Mouse (Mus musculus) intestine, postnatal 0 days (tissue): Measurements from ENCODE around the gene Stag2. TPM values are rescaled to one million over a fixed set of nuclear protein-coding genes. Genes with fewer than 3 reads are reported as not detected.

ENCODE experiments used
- ATAC-seq: fragments of 200-750 bp; cut with Nextera tagmentation; 2 replicates; pipeline ENCODE4 v1.8.0; 2017; ENCODE audit warnings: mild to moderate bottlenecking, moderate TSS enrichment, moderate library complexity
- H3K27ac ChIP-seq: fragments of 300-500 bp; sonication (generic); 2 replicates; pipeline ENCODE4 v1.5.1; 2014; ENCODE audit warnings: mild to moderate bottlenecking, low read depth, low read length, moderate library complexity
- H3K27me3 ChIP-seq: fragments of 300-500 bp; sonication (generic); replicated peaks from 2 replicates; pipeline ENCODE4 v1.6.1; 2014; ENCODE audit warnings: low read length, mixed read lengths; ENCODE audit not compliant: control insufficient read depth, insufficient read depth
- H3K36me3 ChIP-seq: fragments of 300-500 bp; sonication (generic); 2 replicates; pipeline ENCODE4 v1.6.1; 2014; ENCODE audit warnings: mild to moderate bottlenecking, moderate library complexity; ENCODE audit not compliant: control insufficient read depth, insufficient read depth
- H3K4me1 ChIP-seq: fragments of 300-500 bp; sonication (generic); replicated peaks from 2 replicates; pipeline ENCODE4 v1.6.1; 2014; ENCODE audit warnings: antibody characterized with exemption, low read length, mixed read lengths; ENCODE audit not compliant: control insufficient read depth, insufficient read depth
- H3K4me2 ChIP-seq: fragments of 300-500 bp; sonication (generic); replicated peaks from 2 replicates; pipeline ENCODE4 v1.6.1; 2014; ENCODE audit warnings: low read depth, mild to moderate bottlenecking, moderate library complexity
- H3K4me3 ChIP-seq: fragments of 300-500 bp; sonication (generic); 2 replicates; pipeline ENCODE4 v1.5.1; 2014; ENCODE audit warnings: low read depth, low read length
- H3K9ac ChIP-seq: fragments of 300-500 bp; sonication (generic); 2 replicates; pipeline ENCODE4 v1.6.1; 2014; ENCODE audit warnings: mild to moderate bottlenecking, low read depth, low read length
- H3K9me3 ChIP-seq: fragments of 300-500 bp; sonication (generic); 2 replicates; pipeline ENCODE4 v1.6.1; 2016; ENCODE audit warnings: mixed run types; ENCODE audit not compliant: control insufficient read depth
- CTCF ChIP-seq: sonication (generic); IDR thresholded peaks from 2 replicates; pipeline ENCODE4 v1.5.1; 2016; ENCODE audit warnings: low read depth, mild to moderate bottlenecking, control low read depth, antibody characterized with exemption, moderate library complexity
- WGBS: fragments of 180-500 bp; shearing (Covaris S2); extraction: QIAGEN DNeasy Blood & Tissue Kit; methylation state at CpG from one replicate; pipeline ENCODE4 v1.1.7; 2014; 5-methylcytosine and 5-hydroxymethylcytosine counted together
- polyA plus RNA-seq: library from polyadenylated mRNA; unstranded; fragments of >200 nt; fragmentation: Nextera tagmentation; extraction: Ambion mirVana; gene quantifications from 2 replicates; pipeline ENCODE4 v1.2.1, GENCODE M21; 2015

Stag2 gene
- polyA plus RNA-seq, 1 experiment from 2014 or later, result 14.6 TPM

- Histone ChIP-seq H3K9me3 (no peaks in the 10 kb centered on the region), H3K4me2 (no peak overlapping the region), H3K27me3 (no peaks in the 10 kb centered on the region), H3K4me1 (no peaks in the 10 kb centered on the region), H3K36me3 (no peaks in the 10 kb centered on the region), H3K9ac (no peak overlapping the region), H3K4me3 (no peak overlapping the region), H3K27ac (no peak overlapping the region)
- WGBS, result 78% methylated on average over 3 of the region's 3 CpGs
- no peak for ATAC-seq
- TF ChIP-seq CTCF, result no peak
Observed at GRCm38 (mm10) chrX:42194608-42195007, 45.5 kb downstream of the Stag2 start.

DNA sequence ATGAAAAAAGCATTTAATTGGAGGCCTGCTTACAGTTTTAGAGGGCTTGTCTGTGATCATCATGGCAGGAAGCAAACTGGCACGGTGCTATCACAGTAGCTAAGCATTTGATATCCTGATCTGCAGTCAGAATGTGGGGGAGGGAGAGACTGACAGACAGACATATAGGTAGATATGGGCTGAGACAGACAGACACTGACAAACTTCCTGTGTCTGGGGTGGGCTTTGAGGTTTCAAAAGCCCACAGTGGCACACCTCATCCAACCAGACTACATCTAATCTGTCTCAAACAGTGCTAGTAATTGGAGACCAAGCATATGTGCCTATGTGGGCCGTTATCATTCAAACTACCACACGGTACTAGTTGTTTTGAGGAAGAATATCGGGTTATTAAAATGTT is 53.4 kb downstream of the Stag2 start:
- Histone ChIP-seq H3K27me3 (no peaks in the 10 kb centered on the region), H3K4me1 (no peaks in the 10 kb centered on the region), H3K4me2 (no peak overlapping the region), H3K4me3 (no peak overlapping the region), H3K36me3 (no peaks in the 10 kb centered on the region), H3K9ac (no peak overlapping the region), H3K9me3 (no peaks in the 10 kb centered on the region), H3K27ac (no peak overlapping the region)
- 92% methylated on average over 4 of the region's 4 CpGs for WGBS
- ATAC-seq, result no peak
- no peak for TF ChIP-seq CTCF

GRCm38 (mm10) chrX:42215742-42216141 is 66.6 kb downstream of the Stag2 start:
- H3K36me3 ChIP-seq, result 0 out of 2 replicates have a peak, but pooled peaks cover 4% of the 10 kb centered on the region
- no peak overlapping the region for H3K4me2 ChIP-seq
- no peak for ATAC-seq
- no peaks in the 10 kb centered on the region for H3K27me3 ChIP-seq
- 53% methylated on average over 1 of the region's 1 CpGs for WGBS
- H3K9me3 ChIP-seq, result no peaks in the 10 kb centered on the region
- H3K27ac ChIP-seq, result no peak overlapping the region
- no peaks in the 10 kb centered on the region for H3K4me1 ChIP-seq
- H3K9ac ChIP-seq, result no peak overlapping the region
- TF ChIP-seq CTCF, result no peak
- H3K4me3 ChIP-seq, result no peak overlapping the region

DNA sequence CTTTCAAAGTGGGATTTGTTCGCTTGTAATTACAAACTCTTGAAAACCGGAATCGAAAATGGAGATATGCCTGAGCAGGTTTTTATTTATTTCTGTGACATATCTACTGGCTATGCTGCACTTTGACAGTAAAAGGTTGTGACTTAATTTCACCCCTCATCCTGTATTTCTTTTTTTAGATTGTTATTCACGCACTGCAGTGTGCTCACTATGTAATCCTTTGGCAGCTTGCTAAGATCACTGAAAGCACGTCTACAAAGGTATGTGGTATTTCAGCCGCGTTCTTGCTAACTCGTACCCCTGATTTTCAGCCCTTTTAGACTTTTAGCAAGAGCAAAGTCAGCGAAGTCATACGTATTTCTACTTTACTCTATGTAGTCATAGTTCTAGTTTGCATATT is 101.2 kb downstream of the Stag2 start:
- ATAC-seq, result no peak
- no peak for TF ChIP-seq CTCF
- 90% methylated on average over 10 of the region's 10 CpGs for WGBS

GRCm38 (mm10) chrX:42272713-42273112 is 123.6 kb downstream of the Stag2 start:
- no peak for ATAC-seq

More for the DNA sequence above, 101.2 kb downstream of the Stag2 start:
- H3K9ac ChIP-seq, result no peak overlapping the region
- no peak overlapping the region for H3K4me3 ChIP-seq
- no peaks in the 10 kb centered on the region for H3K4me1 ChIP-seq
- no peaks in the 10 kb centered on the region for H3K27me3 ChIP-seq
- H3K36me3 ChIP-seq, result no peaks in the 10 kb centered on the region
- H3K4me2 ChIP-seq, result no peak overlapping the region
- H3K9me3 ChIP-seq, result no peaks in the 10 kb centered on the region
- no peak overlapping the region for H3K27ac ChIP-seq

GRCm38 (mm10) chrX:42290215-42290614 is 141.1 kb downstream of the Stag2 start:
- Histone ChIP-seq H3K9me3 (no peaks in the 10 kb centered on the region), H3K4me2 (no peak overlapping the region), H3K36me3 (no peaks in the 10 kb centered on the region), H3K4me3 (no peak overlapping the region), H3K9ac (no peak overlapping the region), H3K4me1 (no peaks in the 10 kb centered on the region), H3K27ac (no peak overlapping the region), H3K27me3 (no peaks in the 10 kb centered on the region)
- 50% methylated on average over 3 of the region's 3 CpGs for WGBS
- no peak for ATAC-seq
- no peak for TF ChIP-seq CTCF

More at GRCm38 (mm10) chrX:42272713-42273112, 123.6 kb downstream of the Stag2 start:
- H3K4me3 ChIP-seq, result no peak overlapping the region
- no peaks in the 10 kb centered on the region for H3K36me3 ChIP-seq
- H3K9ac ChIP-seq, result no peak overlapping the region
- peak; percentile 45 for TF ChIP-seq CTCF
- H3K9me3 ChIP-seq, result no peaks in the 10 kb centered on the region
- H3K27ac ChIP-seq, result no peak overlapping the region
- H3K27me3 ChIP-seq, result no peaks in the 10 kb centered on the region
- no peaks in the 10 kb centered on the region for H3K4me1 ChIP-seq
- H3K4me2 ChIP-seq, result no peak overlapping the region

DNA sequence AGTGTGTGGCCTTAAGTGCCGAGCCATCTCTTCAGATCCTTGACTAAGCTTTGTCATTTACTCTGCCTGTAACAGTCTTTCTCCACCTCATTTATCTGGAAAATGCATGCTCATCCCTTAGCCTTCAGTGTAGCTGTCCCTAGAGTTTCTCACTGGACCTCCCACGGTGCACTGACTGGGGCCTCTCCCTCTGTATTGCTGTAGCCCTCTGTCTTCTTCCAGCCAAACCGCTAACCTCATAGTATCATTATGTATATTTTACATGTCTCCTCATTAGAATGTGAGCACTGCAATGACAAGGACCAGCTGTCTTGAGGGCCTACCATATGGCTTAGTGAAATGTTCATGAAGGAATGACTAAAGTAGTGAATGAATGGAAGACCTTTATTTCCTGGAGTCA is 166.1 kb downstream of the Stag2 start:
- H3K36me3 ChIP-seq, result no peaks in the 10 kb centered on the region
- no peaks in the 10 kb centered on the region for H3K9me3 ChIP-seq
- no peak overlapping the region for H3K9ac ChIP-seq
- H3K27ac ChIP-seq, result no peak overlapping the region
- WGBS, result 61% methylated on average over 3 of the region's 3 CpGs
- no peak overlapping the region for H3K4me2 ChIP-seq
- H3K4me3 ChIP-seq, result no peak overlapping the region
- TF ChIP-seq CTCF, result no peak
- no peaks in the 10 kb centered on the region for H3K27me3 ChIP-seq
- no peak for ATAC-seq
- no peaks in the 10 kb centered on the region for H3K4me1 ChIP-seq
